Mouse (Mus musculus) limb, embryonic 13.5 days (tissue): Measurements from ENCODE around the gene Bhlha15. TPM values are rescaled to one million over a fixed set of nuclear protein-coding genes. Genes with fewer than 3 reads are reported as not detected.

Experiments
- ATAC-seq: fragments of 200-750 bp; cut with Nextera tagmentation; 2 replicates; pipeline ENCODE4 v1.8.0; 2017; ENCODE audit warnings: low read depth, moderate number of reproducible peaks, moderate TSS enrichment; ENCODE audit not compliant: low FRiP score
- H3K27ac ChIP-seq: fragments of 300-500 bp; sonication (generic); 2 replicates; pipeline ENCODE4 v1.5.1; 2015; ENCODE audit warnings: inconsistent platforms, mild to moderate bottlenecking, moderate library complexity
- H3K27me3 ChIP-seq: fragments of 300-500 bp; sonication (generic); 2 replicates; pipeline ENCODE4 v1.6.1; 2015; ENCODE audit warnings: mild to moderate bottlenecking, inconsistent platforms
- H3K36me3 ChIP-seq: fragments of 300-500 bp; sonication (generic); 2 replicates; pipeline ENCODE4 v1.6.1; 2015; ENCODE audit warnings: inconsistent platforms, mild to moderate bottlenecking, moderate library complexity
- H3K4me1 ChIP-seq: fragments of 300-500 bp; sonication (generic); 2 replicates; pipeline ENCODE4 v1.6.1; 2015; ENCODE audit warnings: inconsistent platforms
- H3K4me2 ChIP-seq: fragments of 300-500 bp; sonication (generic); replicated peaks from 2 replicates; pipeline ENCODE4 v1.6.1; 2015; ENCODE audit warnings: inconsistent platforms, mild to moderate bottlenecking, moderate library complexity
- H3K4me3 ChIP-seq: fragments of 300-500 bp; sonication (generic); 2 replicates; pipeline ENCODE4 v1.5.1; 2015; ENCODE audit warnings: moderate library complexity, mild to moderate bottlenecking, inconsistent platforms
- H3K9ac ChIP-seq: fragments of 300-500 bp; sonication (generic); 2 replicates; pipeline ENCODE4 v1.6.1; 2015; ENCODE audit warnings: mild to moderate bottlenecking, inconsistent platforms
- H3K9me3 ChIP-seq: fragments of 300-500 bp; sonication (generic); 2 replicates; pipeline ENCODE4 v1.6.1; 2016; ENCODE audit warnings: inconsistent platforms
- WGBS: fragments of 180-500 bp; shearing (Covaris S2); methylation state at CpG from one replicate; pipeline ENCODE4 v1.1.7; 2015; 5-methylcytosine and 5-hydroxymethylcytosine counted together
- polyA plus RNA-seq: library from polyadenylated mRNA; unstranded; fragments of >200 nt; fragmentation: Nextera tagmentation; extraction: Ambion mirVana; gene quantifications from 2 replicates; pipeline ENCODE4 v1.2.1, GENCODE M21; 2015

Gene Bhlha15
- polyA plus RNA-seq, 1 experiment from 2014 or later = 0.22 TPM

DNA sequence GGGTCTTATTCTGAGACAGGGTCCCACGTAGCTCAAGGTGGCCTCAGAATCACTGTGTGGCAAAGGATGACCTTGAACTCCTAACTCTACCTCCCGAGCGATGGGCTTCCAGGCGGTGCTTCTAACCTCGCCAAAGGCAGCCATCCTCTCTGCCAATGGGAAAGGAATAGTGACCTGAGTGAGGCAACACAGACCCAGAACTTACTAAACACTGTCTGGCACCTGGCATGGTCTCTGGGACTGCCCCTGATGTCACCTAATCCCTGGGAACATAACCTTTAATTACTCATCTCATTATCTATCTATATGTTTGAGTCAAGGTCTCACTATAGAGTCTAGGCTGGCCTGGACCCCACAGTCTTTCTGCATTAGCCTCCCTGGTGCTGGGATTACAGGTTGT, 29.9 kb downstream of the Bhlha15 start:
- no peak for ATAC-seq
- Histone ChIP-seq H3K4me3 (no peak overlapping the region), H3K36me3 (peaks cover 23% of the 10 kb centered on the region), H3K27me3 (no peaks in the 10 kb centered on the region), H3K9ac (no peak overlapping the region), H3K9me3 (no peaks in the 10 kb centered on the region), H3K27ac (no peak overlapping the region), H3K4me2 (no peak overlapping the region), H3K4me1 (peaks cover 21% of the 10 kb centered on the region)
- 93% methylated on average over 5 of the region's 5 CpGs for WGBS

DNA sequence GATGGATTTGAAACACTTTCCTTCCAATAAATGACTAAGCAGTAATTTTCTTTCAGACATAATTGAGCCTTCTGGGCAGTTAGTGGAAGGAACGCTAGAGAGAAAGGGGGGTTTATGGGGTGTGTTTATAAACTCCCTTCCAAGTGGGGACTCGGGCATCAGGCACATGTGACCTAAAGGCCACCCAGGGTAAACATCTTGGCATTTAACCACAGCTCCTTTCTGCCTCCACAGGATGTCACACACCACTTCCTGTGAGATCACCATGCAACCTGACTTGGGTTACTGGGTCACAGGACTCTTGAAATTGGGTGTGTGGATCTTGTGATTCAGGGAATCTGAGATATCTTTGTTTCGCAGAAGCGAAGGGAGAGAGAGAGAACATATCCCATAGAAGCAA, 31.2 kb downstream of the Bhlha15 start:
- Histone ChIP-seq H3K9ac (no peak overlapping the region), H3K27ac (no peak overlapping the region), H3K9me3 (no peaks in the 10 kb centered on the region), H3K4me2 (no peak overlapping the region), H3K27me3 (no peaks in the 10 kb centered on the region), H3K36me3 (peaks cover 15% of the 10 kb centered on the region; the same call in 1 of the 2 replicates), H3K4me1 (peaks cover 21% of the 10 kb centered on the region), H3K4me3 (no peak overlapping the region)
- no peak for ATAC-seq
- 54% methylated on average over 4 of the region's 4 CpGs for WGBS

GRCm38 (mm10) chr5:144222811-144223502, 32.9 kb downstream of the Bhlha15 start:
- Histone ChIP-seq H3K4me2 (peak overlapping the region; percentile 89), H3K27me3 (no peaks in the 10 kb centered on the region), H3K9ac (peak overlapping the region; percentile 79), H3K36me3 (0 out of 2 replicates have a peak, but pooled peaks cover 4% of the 10 kb centered on the region), H3K9me3 (no peaks in the 10 kb centered on the region), H3K4me1 (peaks cover 21% of the 10 kb centered on the region), H3K27ac (no peak overlapping the region), H3K4me3 (peak overlapping the region; percentile 73)
- peak; percentile 71 for ATAC-seq
- 3% methylated on average over 25 of the region's 25 CpGs for WGBS

GRCm38 (mm10) chr5:144223503-144223862, 33.4 kb downstream of the Bhlha15 start, which contains the start of gene Tecpr1:
Gene Tecpr1, minus strand, starts transcription at chr5:144223615.
- peak within 1 kb of the TSS; percentile 73 for H3K4me3 ChIP-seq
- H3K9me3 ChIP-seq = no peaks in the 10 kb centered on the region
- peak within 1 kb of the TSS; percentile 89 for H3K4me2 ChIP-seq
- ATAC-seq = peak; percentile 97
- H3K27ac ChIP-seq = peak within 1 kb of the TSS; percentile 63; the same call in 1 of the 2 replicates
- H3K36me3 ChIP-seq = no peaks in the 10 kb centered on the region
- no peaks in the 10 kb centered on the region for H3K27me3 ChIP-seq
- 0% methylated on average over 37 of the region's 37 CpGs for WGBS
- H3K9ac ChIP-seq = peak within 1 kb of the TSS; percentile 81
- H3K4me1 ChIP-seq = peaks cover 21% of the 10 kb centered on the region

- Histone ChIP-seq H3K4me1 (peaks cover 21% of the 10 kb centered on the region), H3K27ac (peak overlapping the region; percentile 63; the same call in 1 of the 2 replicates), H3K36me3 (no peaks in the 10 kb centered on the region), H3K27me3 (no peaks in the 10 kb centered on the region), H3K4me3 (peak overlapping the region; percentile 73), H3K9ac (peak overlapping the region; percentile 81), H3K9me3 (no peaks in the 10 kb centered on the region), H3K4me2 (peak overlapping the region; percentile 89)
- ATAC-seq = no peak
- 21% methylated on average over 18 of the region's 18 CpGs for whole genome bisulfite sequencing
Observed at GRCm38 (mm10) chr5:144223899-144224816, 34.1 kb downstream of the Bhlha15 start.

DNA sequence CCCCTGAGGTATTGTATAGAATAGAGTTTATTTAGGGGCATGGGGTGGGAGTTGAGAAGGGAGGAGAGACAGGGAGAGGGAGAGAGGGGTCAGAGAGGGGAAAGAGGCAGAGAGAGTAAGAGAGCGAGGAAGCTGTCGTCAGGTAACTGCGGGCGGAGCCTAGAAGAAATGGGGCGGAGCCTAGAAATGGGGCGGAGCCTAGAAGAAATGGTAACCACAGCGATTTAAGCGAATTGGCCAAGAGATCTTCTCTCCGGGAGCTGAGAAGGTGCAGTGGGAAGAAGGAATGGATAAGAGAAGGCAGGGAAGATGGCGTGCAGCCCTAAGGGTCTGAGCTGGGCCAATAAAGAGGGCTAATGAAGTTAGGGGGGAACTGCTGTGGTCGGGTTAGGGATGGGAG, 36.1 kb downstream of the Bhlha15 start:
- Histone ChIP-seq H3K4me3 (no peak overlapping the region), H3K36me3 (no peaks in the 10 kb centered on the region), H3K9me3 (no peaks in the 10 kb centered on the region), H3K27me3 (no peaks in the 10 kb centered on the region), H3K4me1 (peaks cover 20% of the 10 kb centered on the region), H3K9ac (no peak overlapping the region), H3K4me2 (no peak overlapping the region), H3K27ac (no peak overlapping the region)
- WGBS = 28% methylated on average over 11 of the region's 11 CpGs
- no peak for ATAC-seq

DNA sequence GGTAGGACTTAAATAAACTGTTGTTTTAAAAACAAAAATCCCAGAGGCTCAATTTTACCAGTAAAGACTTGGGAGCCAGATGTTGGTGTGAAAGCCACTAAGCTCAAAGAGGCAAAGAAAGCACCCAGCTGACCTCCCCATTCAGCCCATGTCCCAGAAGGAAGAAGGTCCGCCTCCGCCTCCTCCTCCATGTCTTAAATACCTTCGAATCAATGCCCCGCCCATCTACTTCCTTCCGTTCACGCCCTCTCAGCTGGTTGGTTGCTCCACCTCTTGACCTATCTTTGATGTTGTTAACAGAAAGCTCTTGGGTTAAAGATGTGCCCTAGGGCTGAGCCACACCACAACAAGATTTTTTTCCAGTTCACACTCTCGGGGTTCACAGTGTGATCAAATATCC, 40.1 kb downstream of the Bhlha15 start:
- 82% methylated on average over 7 of the region's 7 CpGs for WGBS
- no peak overlapping the region for H3K4me3 ChIP-seq
- H3K9ac ChIP-seq = no peak overlapping the region
- no peaks in the 10 kb centered on the region for H3K9me3 ChIP-seq
- H3K27me3 ChIP-seq = no peaks in the 10 kb centered on the region
- no peaks in the 10 kb centered on the region for H3K36me3 ChIP-seq
- no peak overlapping the region for H3K27ac ChIP-seq
- no peak for ATAC-seq
- no peak overlapping the region for H3K4me2 ChIP-seq
- H3K4me1 ChIP-seq = no peaks in the 10 kb centered on the region

GRCm38 (mm10) chr5:144231410-144231809, 41.3 kb downstream of the Bhlha15 start:
- WGBS = 75% methylated on average over 1 of the region's 1 CpGs
- no peaks in the 10 kb centered on the region for H3K27me3 ChIP-seq
- no peak overlapping the region for H3K27ac ChIP-seq
- no peaks in the 10 kb centered on the region for H3K4me1 ChIP-seq
- H3K9me3 ChIP-seq = no peaks in the 10 kb centered on the region
- H3K4me2 ChIP-seq = no peak overlapping the region
- H3K4me3 ChIP-seq = no peak overlapping the region
- H3K36me3 ChIP-seq = no peaks in the 10 kb centered on the region
- no peak overlapping the region for H3K9ac ChIP-seq
- no peak for ATAC-seq

DNA sequence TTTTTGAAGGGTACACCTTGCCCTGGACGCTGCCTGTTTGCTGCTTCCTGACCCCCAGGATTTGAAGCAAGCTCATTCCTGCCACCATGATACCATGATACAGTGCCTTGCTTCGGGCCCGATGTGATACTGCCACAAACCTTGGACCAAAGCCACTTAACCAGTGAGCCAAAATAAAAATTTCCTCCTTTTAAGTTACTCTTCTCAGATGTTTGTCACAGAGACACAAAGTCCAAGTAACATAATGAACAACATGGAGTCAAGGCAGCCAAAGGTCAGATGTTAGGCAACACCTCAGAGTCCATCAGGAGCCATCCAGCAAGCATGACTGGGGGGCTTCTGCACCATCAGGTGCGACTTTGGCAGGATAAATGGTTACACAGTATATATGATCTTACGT, 42.4 kb downstream of the Bhlha15 start:
- Histone ChIP-seq H3K9me3 (no peaks in the 10 kb centered on the region), H3K4me3 (no peak overlapping the region), H3K9ac (no peak overlapping the region), H3K4me2 (no peak overlapping the region), H3K27ac (no peak overlapping the region), H3K27me3 (no peaks in the 10 kb centered on the region), H3K36me3 (no peaks in the 10 kb centered on the region), H3K4me1 (no peaks in the 10 kb centered on the region)
- WGBS = 87% methylated on average over 5 of the region's 5 CpGs
- ATAC-seq = no peak

DNA sequence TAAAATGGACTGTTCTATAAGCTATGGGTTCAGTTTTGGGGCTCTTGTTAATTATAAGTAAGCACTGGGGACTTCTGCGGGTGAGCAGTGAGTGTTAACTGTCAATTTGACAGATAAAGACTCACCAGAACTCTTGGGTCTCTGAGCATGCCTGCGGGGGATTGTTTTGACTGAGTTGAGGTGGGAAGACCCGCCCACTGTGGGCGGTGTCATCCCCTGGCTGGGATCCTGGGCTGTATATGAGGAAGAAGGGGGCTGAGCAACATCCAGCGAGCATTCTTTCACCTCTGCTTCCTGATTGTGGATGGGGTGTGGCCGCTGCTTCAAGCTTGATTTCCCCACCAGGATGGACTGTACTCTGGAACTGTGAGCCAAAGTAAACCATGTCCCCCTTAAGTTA, 44.1 kb downstream of the Bhlha15 start:
- H3K4me3 ChIP-seq = no peak overlapping the region
- WGBS = 74% methylated on average over 6 of the region's 6 CpGs
- no peak overlapping the region for H3K27ac ChIP-seq
- no peaks in the 10 kb centered on the region for H3K27me3 ChIP-seq
- no peaks in the 10 kb centered on the region for H3K4me1 ChIP-seq
- H3K36me3 ChIP-seq = no peaks in the 10 kb centered on the region
- no peak overlapping the region for H3K4me2 ChIP-seq
- 0 out of 2 replicates have a peak, but pooled peaks cover 4% of the 10 kb centered on the region for H3K9me3 ChIP-seq
- H3K9ac ChIP-seq = no peak overlapping the region
- no peak for ATAC-seq

DNA sequence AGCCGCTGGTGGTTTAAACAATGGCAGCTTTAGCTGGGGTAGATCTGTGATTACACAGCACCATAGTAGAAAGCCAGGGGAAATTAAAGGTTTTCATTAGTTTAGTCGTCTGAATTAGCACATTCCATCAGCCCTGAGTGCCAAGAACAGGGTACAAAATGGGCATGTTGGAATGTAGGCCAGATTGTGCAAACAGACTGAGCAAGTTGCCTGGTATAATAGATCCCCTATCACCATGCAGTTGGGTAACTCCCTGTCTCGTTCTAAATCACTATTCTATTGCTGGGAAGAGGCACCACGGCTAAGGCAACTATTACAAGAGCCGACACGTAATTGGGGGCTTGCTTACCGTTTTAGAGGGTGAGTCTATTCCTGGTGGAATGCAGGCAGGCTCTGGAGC, 44.6 kb downstream of the Bhlha15 start:
- 0 out of 2 replicates have a peak, but pooled peaks cover 4% of the 10 kb centered on the region for H3K9me3 ChIP-seq
- H3K36me3 ChIP-seq = no peaks in the 10 kb centered on the region
- no peak for ATAC-seq
- H3K4me2 ChIP-seq = no peak overlapping the region
- no peaks in the 10 kb centered on the region for H3K4me1 ChIP-seq
- WGBS = 86% methylated on average over 7 of the region's 7 CpGs
- H3K27ac ChIP-seq = no peak overlapping the region
- no peaks in the 10 kb centered on the region for H3K27me3 ChIP-seq
- no peak overlapping the region for H3K9ac ChIP-seq
- H3K4me3 ChIP-seq = no peak overlapping the region

DNA sequence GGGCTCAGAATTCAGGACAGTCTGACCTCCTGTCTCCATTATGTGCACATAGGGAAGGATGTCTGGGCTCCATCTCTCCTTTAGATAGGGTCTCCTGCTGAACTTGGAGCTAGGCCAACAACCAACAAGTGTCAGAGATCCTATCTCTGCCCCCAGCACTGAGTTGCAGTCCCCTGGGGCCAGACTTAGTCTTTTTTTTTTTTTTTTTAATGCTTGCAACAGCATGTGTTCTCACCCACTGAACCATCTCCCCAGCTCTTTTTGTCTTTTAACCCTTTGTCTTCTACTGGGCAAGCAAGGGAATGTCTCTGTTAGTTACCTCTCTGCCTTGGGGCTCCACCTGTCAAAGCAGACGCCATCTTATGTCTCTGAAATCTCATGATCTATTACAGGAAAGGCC, 48.9 kb downstream of the Bhlha15 start:
- whole genome bisulfite sequencing = 78% methylated on average over 1 of the region's 1 CpGs
- Histone ChIP-seq H3K9ac (no peak overlapping the region), H3K4me2 (no peak overlapping the region), H3K27ac (no peak overlapping the region), H3K9me3 (0 out of 2 replicates have a peak, but pooled peaks cover 4% of the 10 kb centered on the region), H3K36me3 (no peaks in the 10 kb centered on the region), H3K4me1 (no peaks in the 10 kb centered on the region), H3K27me3 (no peaks in the 10 kb centered on the region), H3K4me3 (no peak overlapping the region)
- no peak for ATAC-seq
